Mouse (Mus musculus): ENCODE results near the gene Tmem234. TPM values are rescaled to one million over a fixed set of nuclear protein-coding genes. Genes with fewer than 3 reads are reported as not detected.

Gene Tmem234
- polyA plus RNA-seq, 1 experiment from 2014 or later, result 164 TPM

GRCm38 (mm10) chr4:129624281-129625028, 24.0 kb downstream of the Tmem234 start:
- Histone ChIP-seq H3K27me3 (replicated peaks; ENCODE audit: control insufficient read depth, insufficient read depth, low read length) (no peaks in the 10 kb centered on the region), H3K4me1 (replicated peaks; ENCODE audit: control insufficient read depth, insufficient read depth, low read length) (peaks cover 35% of the 10 kb centered on the region), H3K4me3 (replicated peaks; ENCODE audit: low read length) (peak overlapping the region; percentile 62), H3K36me3 (ENCODE audit: control insufficient read depth, insufficient read depth) (peaks cover 24% of the 10 kb centered on the region), H3K9ac (replicated peaks; ENCODE audit: low read depth, low read length) (peak overlapping the region; percentile 72), H3K27ac (ENCODE audit: low read length) (peak overlapping the region; percentile 95), H3K9me3 (ENCODE audit: control insufficient read depth, low read length) (no peaks in the 10 kb centered on the region), H3K4me2 (ENCODE audit: low read length) (peak overlapping the region; percentile 79)
- ATAC-seq, result peak; percentile 97
- 1% methylated on average over 18 of the region's 18 CpGs for whole genome bisulfite sequencing

- peaks cover 29% of the 10 kb centered on the region for H3K36me3 ChIP-seq (ENCODE audit: control insufficient read depth, insufficient read depth)
- H3K27me3 ChIP-seq (replicated peaks; ENCODE audit: control insufficient read depth, insufficient read depth, low read length), result no peaks in the 10 kb centered on the region
- ATAC-seq, result no peak
- H3K27ac ChIP-seq (ENCODE audit: low read length), result peak overlapping the region; percentile 95
- peaks cover 35% of the 10 kb centered on the region for H3K4me1 ChIP-seq (replicated peaks; ENCODE audit: control insufficient read depth, insufficient read depth, low read length)
- H3K9ac ChIP-seq (replicated peaks; ENCODE audit: low read depth, low read length), result peak overlapping the region; percentile 30
- no peaks in the 10 kb centered on the region for H3K9me3 ChIP-seq (ENCODE audit: control insufficient read depth, low read length)
- H3K4me3 ChIP-seq (replicated peaks; ENCODE audit: low read length), result peak overlapping the region; percentile 62
- 2% methylated on average over 6 of the region's 6 CpGs for WGBS
- peak overlapping the region; percentile 79 for H3K4me2 ChIP-seq (ENCODE audit: low read length)
Observed at GRCm38 (mm10) chr4:129625029-129625370, 24.5 kb downstream of the Tmem234 start.

DNA sequence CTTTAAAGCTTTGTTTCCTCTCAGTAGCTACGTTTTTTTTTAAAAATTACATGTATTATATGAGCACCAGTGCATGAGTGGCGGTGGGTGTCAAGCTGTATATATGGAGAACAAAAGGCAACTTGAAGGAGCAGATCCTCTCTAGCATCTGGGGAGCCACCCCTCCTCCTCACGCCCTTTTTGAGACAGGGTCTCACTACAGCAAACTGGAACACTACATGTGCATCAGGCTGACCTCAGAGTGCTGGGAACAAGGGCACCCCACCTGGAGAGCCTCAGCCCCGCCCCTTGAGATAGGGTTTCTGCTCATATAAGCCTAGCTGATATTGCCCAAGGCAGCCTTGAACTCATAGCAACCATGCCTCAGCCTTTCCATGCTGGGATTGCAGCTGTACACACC, 25.0 kb downstream of the Tmem234 start:
- Histone ChIP-seq H3K4me3 (replicated peaks; ENCODE audit: low read length) (no peak overlapping the region), H3K27ac (ENCODE audit: low read length) (peak overlapping the region; percentile 95)
- no peak for ATAC-seq

DNA sequence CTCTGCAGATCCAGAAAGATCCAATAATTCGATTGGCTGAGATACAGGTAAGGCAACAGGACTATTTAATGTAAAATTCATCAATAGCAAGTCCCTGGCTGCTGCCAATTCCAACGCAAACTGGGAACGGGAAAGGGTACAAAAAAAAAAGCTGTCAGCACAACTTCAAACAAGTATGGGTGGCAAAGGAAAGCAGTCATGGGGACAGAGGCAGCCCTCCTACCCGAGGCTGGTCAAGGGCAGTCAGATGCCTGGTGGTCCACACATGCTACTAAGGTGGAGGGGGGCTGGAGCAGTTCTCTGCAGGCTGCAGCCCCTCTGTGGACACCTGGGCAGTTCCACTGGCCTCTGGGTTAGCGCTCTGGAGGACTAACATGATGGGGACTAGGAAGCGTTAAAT, 25.6 kb downstream of the Tmem234 start:
- H3K27ac ChIP-seq (ENCODE audit: low read length), result 0 out of 2 replicates have a peak overlapping the region, but pooled peaks have one; percentile 5

More for the DNA sequence above, 25.0 kb downstream of the Tmem234 start:
- H3K27me3 ChIP-seq (replicated peaks; ENCODE audit: control insufficient read depth, insufficient read depth, low read length), result no peaks in the 10 kb centered on the region
- H3K4me1 ChIP-seq (replicated peaks; ENCODE audit: control insufficient read depth, insufficient read depth, low read length), result peaks cover 35% of the 10 kb centered on the region
- H3K9me3 ChIP-seq (ENCODE audit: control insufficient read depth, low read length), result no peaks in the 10 kb centered on the region
- 53% methylated on average over 4 of the region's 4 CpGs for WGBS
- H3K4me2 ChIP-seq (ENCODE audit: low read length), result peak overlapping the region; percentile 79; the same call in 1 of the 2 replicates
- H3K9ac ChIP-seq (replicated peaks; ENCODE audit: low read depth, low read length), result no peak overlapping the region
- H3K36me3 ChIP-seq (ENCODE audit: control insufficient read depth, insufficient read depth), result peaks cover 34% of the 10 kb centered on the region

GRCm38 (mm10) chr4:129630944-129631343, 30.5 kb downstream of the Tmem234 start:
- 64% methylated on average over 4 of the region's 4 CpGs for WGBS
- Histone ChIP-seq H3K27ac (ENCODE audit: low read length) (no peak overlapping the region), H3K4me2 (ENCODE audit: low read length) (no peak overlapping the region), H3K27me3 (replicated peaks; ENCODE audit: control insufficient read depth, insufficient read depth, low read length) (no peaks in the 10 kb centered on the region), H3K9me3 (ENCODE audit: control insufficient read depth, low read length) (no peaks in the 10 kb centered on the region), H3K4me1 (replicated peaks; ENCODE audit: control insufficient read depth, insufficient read depth, low read length) (peaks cover 8% of the 10 kb centered on the region), H3K4me3 (replicated peaks; ENCODE audit: low read length) (no peak overlapping the region), H3K36me3 (ENCODE audit: control insufficient read depth, insufficient read depth) (peaks cover 78% of the 10 kb centered on the region), H3K9ac (replicated peaks; ENCODE audit: low read depth, low read length) (no peak overlapping the region)
- ATAC-seq, result no peak

More for the DNA sequence above, 25.6 kb downstream of the Tmem234 start:
- Histone ChIP-seq H3K36me3 (ENCODE audit: control insufficient read depth, insufficient read depth) (peaks cover 39% of the 10 kb centered on the region), H3K4me3 (replicated peaks; ENCODE audit: low read length) (no peak overlapping the region), H3K9ac (replicated peaks; ENCODE audit: low read depth, low read length) (no peak overlapping the region), H3K4me1 (replicated peaks; ENCODE audit: control insufficient read depth, insufficient read depth, low read length) (peaks cover 37% of the 10 kb centered on the region), H3K9me3 (ENCODE audit: control insufficient read depth, low read length) (no peaks in the 10 kb centered on the region), H3K27me3 (replicated peaks; ENCODE audit: control insufficient read depth, insufficient read depth, low read length) (no peaks in the 10 kb centered on the region), H3K4me2 (ENCODE audit: low read length) (no peak overlapping the region)
- 79% methylated on average over 6 of the region's 6 CpGs for WGBS
- no peak for ATAC-seq

GRCm38 (mm10) chr4:129631867-129632266, 31.4 kb downstream of the Tmem234 start:
- Histone ChIP-seq H3K4me1 (replicated peaks; ENCODE audit: control insufficient read depth, insufficient read depth, low read length) (peaks cover 6% of the 10 kb centered on the region), H3K9ac (replicated peaks; ENCODE audit: low read depth, low read length) (no peak overlapping the region), H3K27me3 (replicated peaks; ENCODE audit: control insufficient read depth, insufficient read depth, low read length) (no peaks in the 10 kb centered on the region), H3K4me3 (replicated peaks; ENCODE audit: low read length) (no peak overlapping the region), H3K36me3 (ENCODE audit: control insufficient read depth, insufficient read depth) (peaks cover 80% of the 10 kb centered on the region), H3K4me2 (ENCODE audit: low read length) (no peak overlapping the region), H3K27ac (ENCODE audit: low read length) (no peak overlapping the region), H3K9me3 (ENCODE audit: control insufficient read depth, low read length) (no peaks in the 10 kb centered on the region)
- no peak for ATAC-seq
- 81% methylated on average over 12 of the region's 12 CpGs for WGBS

GRCm38 (mm10) chr4:129633852-129634251, 33.4 kb downstream of the Tmem234 start:
- H3K27me3 ChIP-seq (replicated peaks; ENCODE audit: control insufficient read depth, insufficient read depth, low read length), result no peaks in the 10 kb centered on the region
- H3K4me1 ChIP-seq (replicated peaks; ENCODE audit: control insufficient read depth, insufficient read depth, low read length), result peaks cover 20% of the 10 kb centered on the region
- no peak overlapping the region for H3K9ac ChIP-seq (replicated peaks; ENCODE audit: low read depth, low read length)
- H3K4me3 ChIP-seq (replicated peaks; ENCODE audit: low read length), result no peak overlapping the region
- H3K36me3 ChIP-seq (ENCODE audit: control insufficient read depth, insufficient read depth), result peaks cover 74% of the 10 kb centered on the region
- H3K27ac ChIP-seq (ENCODE audit: low read length), result no peak overlapping the region
- H3K4me2 ChIP-seq (ENCODE audit: low read length), result no peak overlapping the region
- no peaks in the 10 kb centered on the region for H3K9me3 ChIP-seq (ENCODE audit: control insufficient read depth, low read length)
- no peak for ATAC-seq
- 98% methylated on average over 6 of the region's 6 CpGs for WGBS

GRCm38 (mm10) chr4:129639221-129639620, 38.8 kb downstream of the Tmem234 start:
- 85% methylated on average over 15 of the region's 15 CpGs for WGBS
- Histone ChIP-seq H3K36me3 (ENCODE audit: control insufficient read depth, insufficient read depth) (peaks cover 26% of the 10 kb centered on the region), H3K4me1 (replicated peaks; ENCODE audit: control insufficient read depth, insufficient read depth, low read length) (peaks cover 30% of the 10 kb centered on the region), H3K4me2 (ENCODE audit: low read length) (peak overlapping the region; percentile 81), H3K27ac (ENCODE audit: low read length) (no peak overlapping the region), H3K9me3 (ENCODE audit: control insufficient read depth, low read length) (no peaks in the 10 kb centered on the region), H3K27me3 (replicated peaks; ENCODE audit: control insufficient read depth, insufficient read depth, low read length) (no peaks in the 10 kb centered on the region), H3K9ac (replicated peaks; ENCODE audit: low read depth, low read length) (peak overlapping the region; percentile 71; the same call in 1 of the 2 replicates), H3K4me3 (replicated peaks; ENCODE audit: low read length) (peak overlapping the region; percentile 67)
- ATAC-seq, result no peak

- ATAC-seq, result 0 out of 2 replicates have a peak, but pooled peaks have one; percentile 4
- peaks cover 30% of the 10 kb centered on the region for H3K4me1 ChIP-seq (replicated peaks; ENCODE audit: control insufficient read depth, insufficient read depth, low read length)
- 2% methylated on average over 17 of the region's 17 CpGs for WGBS
Observed at GRCm38 (mm10) chr4:129640101-129640637, 39.7 kb downstream of the Tmem234 start.

More at GRCm38 (mm10) chr4:129640101-129640637, 39.7 kb downstream of the Tmem234 start:
- Histone ChIP-seq H3K27ac (ENCODE audit: low read length) (peak overlapping the region; percentile 86), H3K9ac (replicated peaks; ENCODE audit: low read depth, low read length) (peak overlapping the region; percentile 71), H3K4me3 (replicated peaks; ENCODE audit: low read length) (peak overlapping the region; percentile 67), H3K9me3 (ENCODE audit: control insufficient read depth, low read length) (no peaks in the 10 kb centered on the region), H3K36me3 (ENCODE audit: control insufficient read depth, insufficient read depth) (peaks cover 18% of the 10 kb centered on the region; the same call in 1 of the 2 replicates), H3K4me2 (ENCODE audit: low read length) (peak overlapping the region; percentile 81), H3K27me3 (replicated peaks; ENCODE audit: control insufficient read depth, insufficient read depth, low read length) (no peaks in the 10 kb centered on the region)
